In genomic region chr12:84053173-84053572, GRCm38 (mm10) we compare ENCODE assay signal across 8 mouse cellular contexts. TPM values are rescaled to one million over a fixed set of nuclear protein-coding genes. Genes with fewer than 3 reads are reported as not detected.
A peak's percentile ranks its signal among the peaks of the same experiment; 100 is the strongest.
DNase-seq lines count a peak whose midpoint lies in the region; ATAC-seq and TF ChIP-seq lines count a peak whose summit lies in the region.

No protein-coding gene starts in this region.

- 6% methylated on average over 14 of the region's 16 CpGs for WGBS in lung, postnatal 0 days
- WGBS in lung, adult 2 months, result 9% methylated on average over 16 of the region's 16 CpGs
- 11% methylated on average over 16 of the region's 16 CpGs for WGBS in limb, embryonic 11.5 days
- 10% methylated on average over 16 of the region's 16 CpGs for WGBS in stomach, embryonic 14.5 days

- DNase-seq in cerebellum, adult 9-11 months, result no peak
- DNase-seq in lung, postnatal 0 days (ENCODE audit: low spot score), result no peak
- no peak for DNase-seq in lung, adult 2 months
- DNase-seq in limb, embryonic 11.5 days (ENCODE audit: low spot score), result peak; percentile 44
- DNase-seq in adrenal gland, adult 8-10 months, result no peak
- no peak for DNase-seq in adrenal gland, adult 18-20 months (ENCODE audit: low spot score in 2 of 2)

- H3K4me3 ChIP-seq in lung, postnatal 0 days (ENCODE audit: low read depth, low read length), result peak overlapping the region; percentile 30; the same call in 1 of the 2 replicates
- no peak overlapping the region for H3K4me3 ChIP-seq in lung, adult 2 months (replicated peaks; ENCODE audit: extremely low read depth, low read depth, low read length)
- H3K4me3 ChIP-seq in limb, embryonic 11.5 days (ENCODE audit: low read depth, low read length), result peak overlapping the region; percentile 39
- peak overlapping the region; percentile 33 for H3K4me3 ChIP-seq in stomach, embryonic 14.5 days (ENCODE audit: low read depth, low read length)

- peak; percentile 36; the same call in 1 of the 2 replicates for ATAC-seq in cerebellum, adult (ENCODE audit: insufficient number of reproducible peaks, low FRiP score, low TSS enrichment)
- ATAC-seq in lung, postnatal 0 days, result no peak
- ATAC-seq in limb, embryonic 11.5 days (ENCODE audit: insufficient number of reproducible peaks, low FRiP score, low TSS enrichment, low read depth), result no peak
- no peak for ATAC-seq in stomach, embryonic 14.5 days (ENCODE audit: insufficient number of reproducible peaks, insufficient read depth, low FRiP score, low read depth)

- TF ChIP-seq CTCF in lung, postnatal 0 days (IDR thresholded peaks at IDR 0.05), result no peak
- no peak for TF ChIP-seq CTCF in lung, adult 2 months (IDR thresholded peaks at IDR 0.05; ENCODE audit: insufficient read depth, low read length)

- H3K9ac ChIP-seq in lung, postnatal 0 days (replicated peaks; ENCODE audit: low read depth), result no peak overlapping the region
- no peak overlapping the region for H3K9ac ChIP-seq in limb, embryonic 11.5 days (ENCODE audit: low read length)
- H3K9ac ChIP-seq in stomach, embryonic 14.5 days (replicated peaks; ENCODE audit: low read depth, low read length), result no peak overlapping the region

- peak overlapping the region; percentile 62 for H3K4me2 ChIP-seq in lung, postnatal 0 days (replicated peaks; ENCODE audit: low read depth, low read length)
- H3K4me2 ChIP-seq in limb, embryonic 11.5 days (ENCODE audit: low read depth, severe bottlenecking), result peak overlapping the region; percentile 67
- peak overlapping the region; percentile 72 for H3K4me2 ChIP-seq in stomach, embryonic 14.5 days (replicated peaks; ENCODE audit: low read depth, low read length)

- H3K27me3 ChIP-seq in lung, postnatal 0 days (replicated peaks; ENCODE audit: insufficient read depth, low read length), result 0 out of 2 replicates have a peak, but pooled peaks cover 6% of the 10 kb centered on the region
- peaks cover 10% of the 10 kb centered on the region for H3K27me3 ChIP-seq in limb, embryonic 11.5 days (ENCODE audit: control insufficient read depth, insufficient read depth, low read length)
- H3K27me3 ChIP-seq in stomach, embryonic 14.5 days (ENCODE audit: control insufficient read depth, insufficient read depth, low read length), result no peaks in the 10 kb centered on the region

- no peaks in the 10 kb centered on the region for H3K9me3 ChIP-seq in lung, postnatal 0 days (ENCODE audit: low read length)
- no peaks in the 10 kb centered on the region; the same call in 1 of the 2 replicates for H3K9me3 ChIP-seq in limb, embryonic 11.5 days (ENCODE audit: control insufficient read depth, low read length)
- H3K9me3 ChIP-seq in stomach, embryonic 14.5 days (ENCODE audit: control insufficient read depth, low read depth, low read length), result no peaks in the 10 kb centered on the region

- no peak overlapping the region for H3K27ac ChIP-seq in lung, postnatal 0 days (ENCODE audit: low read length)
- H3K27ac ChIP-seq in limb, embryonic 11.5 days (replicated peaks; ENCODE audit: low read depth, low read length), result no peak overlapping the region
- no peak overlapping the region for H3K27ac ChIP-seq in stomach, embryonic 14.5 days (ENCODE audit: low read length)

- TF ChIP-seq EP300 in lung, postnatal 0 days (IDR thresholded peaks at IDR 0.05), result no peak

- H3K4me1 ChIP-seq in lung, postnatal 0 days (ENCODE audit: insufficient read depth, low read depth, low read length), result no peaks in the 10 kb centered on the region
- H3K4me1 ChIP-seq in lung, adult 2 months (ENCODE audit: control insufficient read depth, insufficient read depth, low read length), result no peaks in the 10 kb centered on the region
- peaks cover 3% of the 10 kb centered on the region; the same call in 1 of the 2 replicates for H3K4me1 ChIP-seq in limb, embryonic 11.5 days (ENCODE audit: control insufficient read depth, insufficient read depth, low read length)
- H3K4me1 ChIP-seq in stomach, embryonic 14.5 days (ENCODE audit: control insufficient read depth, insufficient read depth, low read length), result no peaks in the 10 kb centered on the region

- H3K36me3 ChIP-seq in lung, postnatal 0 days (ENCODE audit: insufficient read depth, low read length), result no peaks in the 10 kb centered on the region
- no peaks in the 10 kb centered on the region for H3K36me3 ChIP-seq in limb, embryonic 11.5 days (ENCODE audit: control insufficient read depth, insufficient read depth, low read length)
- no peaks in the 10 kb centered on the region for H3K36me3 ChIP-seq in stomach, embryonic 14.5 days (ENCODE audit: control insufficient read depth, insufficient read depth, low read length)

- TF ChIP-seq POLR2A in lung, adult 2 months (IDR thresholded peaks at IDR 0.05; ENCODE audit: borderline replicate concordance, extremely low read depth, low read depth, low read length), result no peak

RNA-seq across cellular contexts. Expression of gene Acot3, which starts 1.2 kb away (rescaled TPM):
- not detected in 2 replicates for polyA plus RNA-seq in lung, postnatal 0 days (2015; fragmentation: Nextera tagmentation; extraction: Ambion mirVana)
- polyA plus RNA-seq in lung, adult 2 months (2012; rRNA removed), result not detected in 2 replicates
- 0.27 and 0.55 TPM in 2 replicates for polyA plus RNA-seq in limb, embryonic 11.5 days (2014; fragmentation: Nextera tagmentation; extraction: Ambion mirVana)
- 0.29 TPM in 1 of 2 replicates, not detected in the other for polyA plus RNA-seq in stomach, embryonic 14.5 days (2014; fragmentation: Nextera tagmentation; extraction: Ambion mirVana)
- 1 to 10 TPM in 1 of 4 experiments, under 1 TPM in 1, not detected in 2; 0.29 to 2.8 TPM for total RNA-seq in adrenal gland, adult 8-10 months (2022)
- 1 to 10 TPM in 1 of 2 experiments, not detected in 1; 1.3 TPM for total RNA-seq in adrenal gland, adult 18-20 months (2021)

RNA-seq across cellular contexts. Expression of gene Gm49366, which starts 14.4 kb away (rescaled TPM):
- polyA plus RNA-seq in lung, postnatal 0 days (2015; fragmentation: Nextera tagmentation; extraction: Ambion mirVana), result not detected in 2 replicates
- not detected in 2 replicates for polyA plus RNA-seq in lung, adult 2 months (2012; rRNA removed)
- polyA plus RNA-seq in limb, embryonic 11.5 days (2014; fragmentation: Nextera tagmentation; extraction: Ambion mirVana), result not detected in 2 replicates
- polyA plus RNA-seq in stomach, embryonic 14.5 days (2014; fragmentation: Nextera tagmentation; extraction: Ambion mirVana), result not detected in 2 replicates
- total RNA-seq in adrenal gland, adult 8-10 months (2022), result 1 to 10 TPM in 1 of 4 experiments, not detected in 3; 1.2 TPM
- not detected for total RNA-seq in adrenal gland, adult 18-20 months (2021)

RNA-seq across cellular contexts. Expression of gene Acot4, which starts 15.0 kb away (rescaled TPM):
- 0.12 and 0.13 TPM in 2 replicates for polyA plus RNA-seq in lung, postnatal 0 days (2015; fragmentation: Nextera tagmentation; extraction: Ambion mirVana)
- 0.40 TPM in 2 replicates for polyA plus RNA-seq in lung, adult 2 months (2012; rRNA removed)
- polyA plus RNA-seq in limb, embryonic 11.5 days (2014; fragmentation: Nextera tagmentation; extraction: Ambion mirVana), result 0.08 and 0.10 TPM in 2 replicates
- 0.33 and 0.70 TPM in 2 replicates for polyA plus RNA-seq in stomach, embryonic 14.5 days (2014; fragmentation: Nextera tagmentation; extraction: Ambion mirVana)
- total RNA-seq in adrenal gland, adult 8-10 months (2022), result 1 to 10 TPM in 2 of 4 experiments, under 1 TPM in 2; 0.56 to 3.5 (median 1.7) TPM
- 1 to 10 TPM; 1.7 to 3.7 TPM for total RNA-seq in adrenal gland, adult 18-20 months (2021)

RNA-seq across cellular contexts. Expression of gene Acot5, which starts 16.0 kb away (rescaled TPM):
- not detected in 2 replicates for polyA plus RNA-seq in lung, postnatal 0 days (2015; fragmentation: Nextera tagmentation; extraction: Ambion mirVana)
- polyA plus RNA-seq in lung, adult 2 months (2012; rRNA removed), result not detected in 2 replicates
- not detected in 2 replicates for polyA plus RNA-seq in limb, embryonic 11.5 days (2014; fragmentation: Nextera tagmentation; extraction: Ambion mirVana)
- polyA plus RNA-seq in stomach, embryonic 14.5 days (2014; fragmentation: Nextera tagmentation; extraction: Ambion mirVana), result not detected in 2 replicates
- under 1 TPM in 2 of 4 experiments, not detected in 2; 0.23 to 0.49 TPM for total RNA-seq in adrenal gland, adult 8-10 months (2022)
- under 1 TPM; 0.22 to 0.46 TPM for total RNA-seq in adrenal gland, adult 18-20 months (2021)

RNA-seq across cellular contexts. Expression of gene Acot1, which starts 43.9 kb away (rescaled TPM):
- polyA plus RNA-seq in lung, postnatal 0 days (2015; fragmentation: Nextera tagmentation; extraction: Ambion mirVana), result 164 and 195 TPM in 2 replicates
- polyA plus RNA-seq in lung, adult 2 months (2012; rRNA removed), result 28.8 and 29.2 TPM in 2 replicates
- 31.2 and 38.6 TPM in 2 replicates for polyA plus RNA-seq in limb, embryonic 11.5 days (2014; fragmentation: Nextera tagmentation; extraction: Ambion mirVana)
- 44.4 and 48.8 TPM in 2 replicates for polyA plus RNA-seq in stomach, embryonic 14.5 days (2014; fragmentation: Nextera tagmentation; extraction: Ambion mirVana)
- 10 to 100 TPM in 3 of 4 experiments, 1 to 10 TPM in 1; 4.8 to 15.3 (median 12.3) TPM for total RNA-seq in adrenal gland, adult 8-10 months (2022)
- 10 to 100 TPM in 1 of 2 experiments, 1 to 10 TPM in 1; 8.5 to 12.6 TPM for total RNA-seq in adrenal gland, adult 18-20 months (2021)
